Mouse (Mus musculus): ENCODE measurements at regions not wholly inside any gene's neighbourhood (a gene's known extent, or its start where the extent isn't known, plus 50 kb on each side); places are given as distances from the start of the nearest gene placed in this dataset.
"Not testable (repeated sequence)": the region's sequence is repeated elsewhere in the genome, so short reads cannot be mapped to it uniquely, and the experiment has no call there.

GRCm38 (mm10) chr16:30717577-30717976 lies 118.1 kb downstream of the Fam43a start:
- TF ChIP-seq EP300 (optimal IDR thresholded peaks at IDR 0.05); CTCF (IDR thresholded peaks at IDR 0.05; ENCODE audit: low read depth): not testable (repeated sequence)

Data from stomach, postnatal 0 days (tissue).